Mouse (Mus musculus): ENCODE data around the gene Fbxw8.

- no peak for TF ChIP-seq CTCF (IDR thresholded peaks at IDR 0.05; ENCODE audit: control insufficient read depth, insufficient read depth, insufficient read length)
- TF ChIP-seq USF1 (IDR thresholded peaks at IDR 0.05; ENCODE audit: low read depth) = no peak
- TF ChIP-seq MYOD1 (IDR thresholded peaks at IDR 0.05; ENCODE audit: control insufficient read depth, insufficient read length, low read depth) = no peak
- no peak for TF ChIP-seq CEBPB (IDR thresholded peaks at IDR 0.05; ENCODE audit: low read depth)
- TF ChIP-seq MYOG (IDR thresholded peaks at IDR 0.05; ENCODE audit: control insufficient read depth, extremely low read depth, insufficient read length) = no peak
- TF ChIP-seq MAX (IDR thresholded peaks at IDR 0.05) = no peak
- TF ChIP-seq FOSL1 (IDR thresholded peaks at IDR 0.05; ENCODE audit: insufficient read depth, low read length, poor library complexity, severe bottlenecking) = no peak
Observed at GRCm38 (mm10) chr5:118084171-118084727, 71.0 kb downstream of the Fbxw8 start.
